Mouse (Mus musculus) hindbrain, embryonic 12.5 days (tissue): ENCODE data around the gene AC129217.1. TPM values are rescaled to one million over a fixed set of nuclear protein-coding genes. Genes with fewer than 3 reads are reported as not detected.

Experiments
- ATAC-seq: fragments of 200-750 bp; cut with Nextera tagmentation; 2 replicates; pipeline ENCODE4 v1.8.0; 2017; ENCODE audit warnings: moderate TSS enrichment; ENCODE audit not compliant: low FRiP score
- H3K27ac ChIP-seq: fragments of 300-500 bp; sonication (generic); 2 replicates; pipeline ENCODE4 v1.5.1; 2016; ENCODE audit warnings: mild to moderate bottlenecking
- H3K27me3 ChIP-seq: fragments of 300-500 bp; sonication (generic); 2 replicates; pipeline ENCODE4 v1.6.1; 2016; ENCODE audit warnings: mild to moderate bottlenecking
- H3K36me3 ChIP-seq: fragments of 300-500 bp; sonication (generic); 2 replicates; pipeline ENCODE4 v1.6.1; 2016; ENCODE audit warnings: mild to moderate bottlenecking
- H3K4me1 ChIP-seq: fragments of 300-500 bp; sonication (generic); 2 replicates; pipeline ENCODE4 v1.6.1; 2016
- H3K4me2 ChIP-seq: fragments of 300-500 bp; sonication (generic); replicated peaks from 2 replicates; pipeline ENCODE4 v1.6.1; 2016; ENCODE audit warnings: mild to moderate bottlenecking
- H3K4me3 ChIP-seq: fragments of 300-500 bp; sonication (generic); 2 replicates; pipeline ENCODE4 v1.5.1; 2016; ENCODE audit warnings: mild to moderate bottlenecking
- H3K9ac ChIP-seq: fragments of 300-500 bp; sonication (generic); 2 replicates; pipeline ENCODE4 v1.6.1; 2016; ENCODE audit warnings: mild to moderate bottlenecking, moderate library complexity
- H3K9me3 ChIP-seq: fragments of 300-500 bp; sonication (generic); replicated peaks from 2 replicates; pipeline ENCODE4 v1.6.1; 2016; ENCODE audit warnings: mild to moderate bottlenecking
- WGBS: fragments of 180-500 bp; shearing (Covaris S2); methylation state at CpG from one replicate; pipeline ENCODE4 v1.1.7; 2016; 5-methylcytosine and 5-hydroxymethylcytosine counted together
- polyA plus RNA-seq: library from polyadenylated mRNA; unstranded; fragments of >200 nt; fragmentation: Nextera tagmentation; extraction: Ambion mirVana; gene quantifications from 2 replicates; pipeline ENCODE4 v1.2.1, GENCODE M21; 2016

Gene AC129217.1
- polyA plus RNA-seq, 1 experiment from 2014 or later = not detected

GRCm38 (mm10) chr19:8837251-8837791 lies 7.7 kb downstream of the AC129217.1 start, which contains the start of gene Bscl2:
Bscl2 (plus strand) TSS chr19:8837467.
- peak within 1 kb of the TSS; percentile 45 for H3K4me3 ChIP-seq

GRCm38 (mm10) chr19:8838041-8838730 lies 8.6 kb downstream of the AC129217.1 start:
- Histone ChIP-seq H3K4me2 (peak overlapping the region; percentile 75), H3K4me1 (peaks cover 29% of the 10 kb centered on the region), H3K9me3 (no peaks in the 10 kb centered on the region), H3K27ac (peak overlapping the region; percentile 98), H3K9ac (peak overlapping the region; percentile 84), H3K27me3 (no peaks in the 10 kb centered on the region), H3K4me3 (peak overlapping the region; percentile 45), H3K36me3 (peaks cover 40% of the 10 kb centered on the region)
- 16% methylated on average over 15 of the region's 15 CpGs for WGBS
- 0 out of 2 replicates have a peak, but pooled peaks have one; percentile 18 for ATAC-seq

More at GRCm38 (mm10) chr19:8837251-8837791, 7.7 kb downstream of the AC129217.1 start, which contains the start of gene Bscl2:
- H3K27me3 ChIP-seq = no peaks in the 10 kb centered on the region
- peak; percentile 76 for ATAC-seq
- peak within 1 kb of the TSS; percentile 98 for H3K27ac ChIP-seq
- peaks cover 42% of the 10 kb centered on the region for H3K36me3 ChIP-seq
- no peaks in the 10 kb centered on the region for H3K9me3 ChIP-seq
- H3K4me2 ChIP-seq = peak within 1 kb of the TSS; percentile 75
- peaks cover 29% of the 10 kb centered on the region for H3K4me1 ChIP-seq
- H3K9ac ChIP-seq = peak within 1 kb of the TSS; percentile 84
- WGBS = 1% methylated on average over 38 of the region's 38 CpGs

GRCm38 (mm10) chr19:8839103-8839907 lies 9.7 kb downstream of the AC129217.1 start, which contains the start of gene Gng3:
Gng3 (minus strand) TSS chr19:8839194.
- Histone ChIP-seq H3K4me3 (peak within 1 kb of the TSS; percentile 45), H3K36me3 (peaks cover 32% of the 10 kb centered on the region), H3K27ac (peak within 1 kb of the TSS; percentile 98), H3K27me3 (no peaks in the 10 kb centered on the region), H3K9ac (peak within 1 kb of the TSS; percentile 84), H3K4me2 (peak within 1 kb of the TSS; percentile 75), H3K4me1 (peaks cover 29% of the 10 kb centered on the region), H3K9me3 (no peaks in the 10 kb centered on the region)
- WGBS = 41% methylated on average over 11 of the region's 11 CpGs
- peak; percentile 90 for ATAC-seq

- WGBS = 16% methylated on average over 29 of the region's 29 CpGs
- Histone ChIP-seq H3K27me3 (no peaks in the 10 kb centered on the region), H3K4me1 (peaks cover 29% of the 10 kb centered on the region)
These were observed 10.6 kb downstream of the AC129217.1 start for GRCm38 (mm10) chr19:8839908-8840791.

GRCm38 (mm10) chr19:8841012-8841411 lies 11.4 kb downstream of the AC129217.1 start:
- peaks cover 29% of the 10 kb centered on the region for H3K4me1 ChIP-seq
- peak overlapping the region; percentile 75 for H3K4me2 ChIP-seq
- peak overlapping the region; percentile 45 for H3K4me3 ChIP-seq
- H3K9ac ChIP-seq = peak overlapping the region; percentile 84
- H3K36me3 ChIP-seq = peaks cover 24% of the 10 kb centered on the region
- ATAC-seq = no peak
- 90% methylated on average over 7 of the region's 7 CpGs for WGBS
- no peaks in the 10 kb centered on the region for H3K9me3 ChIP-seq
- no peaks in the 10 kb centered on the region for H3K27me3 ChIP-seq
- H3K27ac ChIP-seq = peak overlapping the region; percentile 98

More at GRCm38 (mm10) chr19:8839908-8840791, 10.6 kb downstream of the AC129217.1 start:
- H3K4me2 ChIP-seq = peak overlapping the region; percentile 75
- ATAC-seq = peak; percentile 34
- H3K4me3 ChIP-seq = peak overlapping the region; percentile 45
- H3K36me3 ChIP-seq = peaks cover 25% of the 10 kb centered on the region
- H3K9me3 ChIP-seq = no peaks in the 10 kb centered on the region
- peak overlapping the region; percentile 84 for H3K9ac ChIP-seq
- H3K27ac ChIP-seq = peak overlapping the region; percentile 98

DNA sequence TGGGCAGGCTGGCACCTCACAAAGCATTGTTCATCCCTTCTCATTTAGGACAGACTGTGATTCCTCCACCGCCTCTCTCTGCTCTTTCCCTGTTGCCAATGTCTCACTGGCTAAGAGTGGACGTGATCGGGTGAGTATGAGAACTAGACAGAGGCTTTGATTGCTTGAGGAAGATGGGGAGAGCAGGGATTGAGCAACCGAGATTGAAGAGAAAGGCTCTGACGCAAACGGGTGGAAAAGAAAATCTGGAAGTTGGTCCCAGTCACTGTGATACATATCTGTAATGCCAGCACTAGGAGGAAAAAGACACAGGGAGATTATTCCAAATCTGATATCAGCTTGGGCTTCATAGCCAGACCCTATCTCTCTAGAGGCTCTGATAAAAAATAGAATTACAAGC lies 13.4 kb downstream of the AC129217.1 start:
- 87% methylated on average over 6 of the region's 6 CpGs for WGBS
- Histone ChIP-seq H3K36me3 (peaks cover 39% of the 10 kb centered on the region), H3K27ac (no peak overlapping the region), H3K9me3 (no peaks in the 10 kb centered on the region), H3K27me3 (no peaks in the 10 kb centered on the region), H3K4me2 (no peak overlapping the region), H3K9ac (0 out of 2 replicates have a peak overlapping the region, but pooled peaks have one; percentile 1), H3K4me3 (no peak overlapping the region), H3K4me1 (peaks cover 26% of the 10 kb centered on the region)
- ATAC-seq = no peak

DNA sequence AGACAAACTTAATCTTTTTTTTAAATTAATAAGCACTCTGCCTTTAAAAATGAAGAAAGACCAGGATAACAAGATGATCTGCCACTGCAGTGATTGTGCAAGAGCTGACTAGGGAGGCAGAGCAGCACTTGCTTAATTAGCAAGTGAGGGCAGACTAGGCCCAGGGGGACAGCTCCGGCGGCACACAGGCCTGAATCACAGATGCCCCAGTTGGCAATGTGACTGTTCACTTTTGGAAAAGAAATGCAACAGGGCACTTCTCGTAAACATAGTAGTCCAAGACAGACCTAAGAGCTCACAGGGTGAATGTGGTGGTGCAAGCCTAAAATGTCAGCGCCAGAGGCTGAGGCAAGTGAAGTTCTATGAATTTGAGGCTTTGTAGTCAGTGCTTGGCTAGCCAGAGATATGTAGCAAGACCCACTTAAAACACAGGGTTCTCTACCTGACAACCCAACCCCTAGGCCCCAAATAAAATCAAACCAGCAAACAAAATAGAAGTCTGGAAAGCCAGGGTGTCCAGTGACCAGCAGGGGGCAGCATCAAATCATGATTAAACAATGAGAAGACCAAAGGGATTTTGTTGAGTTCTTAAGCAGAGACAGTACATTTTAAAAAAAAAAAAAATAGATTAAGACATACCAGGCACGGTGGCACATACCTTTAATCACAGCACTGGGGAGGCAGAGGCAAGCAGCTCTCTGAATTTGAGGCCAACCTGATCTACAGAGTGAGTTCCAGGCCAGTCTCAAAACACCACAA lies 15.0 kb downstream of the AC129217.1 start:
- 63% methylated on average over 5 of the region's 5 CpGs for WGBS
- H3K4me3 ChIP-seq = no peak overlapping the region
- H3K4me1 ChIP-seq = peaks cover 20% of the 10 kb centered on the region
- peaks cover 48% of the 10 kb centered on the region for H3K36me3 ChIP-seq
- no peaks in the 10 kb centered on the region for H3K27me3 ChIP-seq
- no peak overlapping the region for H3K27ac ChIP-seq
- H3K4me2 ChIP-seq = no peak overlapping the region
- no peak overlapping the region for H3K9ac ChIP-seq
- no peak for ATAC-seq
- no peaks in the 10 kb centered on the region for H3K9me3 ChIP-seq

DNA sequence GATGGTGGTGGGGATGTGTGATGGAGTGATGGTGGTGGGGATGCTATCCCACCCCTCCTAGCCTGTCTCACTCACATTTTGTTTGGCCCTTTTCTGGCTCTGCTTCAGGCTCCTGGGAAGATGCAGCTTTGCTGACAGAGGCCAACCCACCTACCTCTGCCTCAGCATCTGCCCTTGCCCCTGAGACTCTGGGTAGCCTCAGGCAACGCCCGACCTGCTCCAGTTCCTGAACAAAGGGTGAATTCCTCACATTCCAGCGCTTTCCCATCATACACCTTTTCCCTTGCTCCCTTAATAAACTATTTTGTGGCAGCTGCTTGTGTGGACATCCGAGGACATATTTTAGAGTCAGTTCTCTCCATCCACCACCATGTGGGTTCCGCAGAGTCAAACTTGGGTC lies 18.8 kb downstream of the AC129217.1 start:
- WGBS = 81% methylated on average over 5 of the region's 5 CpGs
- no peak overlapping the region for H3K27ac ChIP-seq
- no peaks in the 10 kb centered on the region for H3K4me1 ChIP-seq
- no peaks in the 10 kb centered on the region for H3K27me3 ChIP-seq
- peaks cover 34% of the 10 kb centered on the region for H3K36me3 ChIP-seq
- no peaks in the 10 kb centered on the region for H3K9me3 ChIP-seq
- H3K4me3 ChIP-seq = no peak overlapping the region
- H3K4me2 ChIP-seq = no peak overlapping the region
- no peak overlapping the region for H3K9ac ChIP-seq
- no peak for ATAC-seq

DNA sequence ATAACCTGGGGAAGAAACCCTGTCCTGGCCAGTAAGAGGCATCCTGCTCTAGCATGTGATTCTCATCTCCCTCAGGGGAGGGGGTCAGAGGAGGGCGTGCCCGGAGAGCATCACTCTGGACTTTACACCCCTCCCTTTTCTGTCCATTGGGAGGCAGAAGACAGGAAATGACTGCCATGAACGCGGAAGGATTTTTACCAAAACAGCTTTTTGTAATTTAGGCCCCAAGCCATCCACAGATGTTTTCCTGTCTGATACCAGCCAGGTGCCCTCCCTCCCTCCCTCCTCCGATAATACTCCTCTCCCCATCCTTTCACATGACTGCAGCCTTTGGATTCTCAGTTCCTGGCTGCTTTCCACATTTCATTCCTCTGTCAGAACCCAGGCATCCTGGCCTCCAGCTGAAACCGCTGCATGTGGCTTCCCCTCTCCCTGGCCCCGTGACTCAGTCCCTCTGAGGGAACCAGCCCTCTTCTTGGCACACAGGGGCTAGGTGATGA lies 20.9 kb downstream of the AC129217.1 start, which contains the start of gene Lrrn4cl:
TSS of gene Lrrn4cl (plus strand) at position 367 of the 500 bp plus-strand sequence.
- H3K27ac ChIP-seq = 0 out of 2 replicates have a peak within 1 kb of the TSS, but pooled peaks have one; percentile 5

DNA sequence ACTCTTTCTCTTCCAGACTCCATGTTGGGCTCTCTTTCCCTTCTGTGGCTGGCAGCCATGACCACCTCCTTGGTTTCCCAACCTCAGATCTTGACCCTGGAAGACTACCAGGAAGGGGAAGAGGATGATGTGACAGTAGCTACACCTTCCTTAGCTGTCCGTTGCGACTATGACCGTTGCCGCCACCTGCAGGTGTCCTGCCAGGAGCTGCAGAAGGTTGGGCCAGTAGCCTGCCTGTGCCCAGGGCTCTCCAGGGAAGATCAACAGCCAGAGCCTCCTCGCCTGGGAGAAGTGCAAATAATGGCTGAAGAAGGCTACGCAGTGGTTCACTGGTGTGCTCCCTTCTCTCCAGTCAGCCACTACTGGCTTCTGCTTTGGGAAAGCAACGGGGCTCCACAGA lies 22.1 kb downstream of the AC129217.1 start:
- Histone ChIP-seq H3K9me3 (no peaks in the 10 kb centered on the region), H3K4me1 (no peaks in the 10 kb centered on the region), H3K4me3 (no peak overlapping the region), H3K27ac (no peak overlapping the region), H3K4me2 (no peak overlapping the region), H3K27me3 (no peaks in the 10 kb centered on the region), H3K9ac (no peak overlapping the region), H3K36me3 (peaks cover 22% of the 10 kb centered on the region)
- WGBS = 48% methylated on average over 7 of the region's 7 CpGs
- no peak for ATAC-seq

More for the DNA sequence above, 20.9 kb downstream of the AC129217.1 start, which contains the start of gene Lrrn4cl:
- WGBS = 29% methylated on average over 7 of the region's 7 CpGs
- H3K4me2 ChIP-seq = no peak within 1 kb of the TSS
- H3K9ac ChIP-seq = peak within 1 kb of the TSS; percentile 27; the same call in 1 of the 2 replicates
- H3K4me1 ChIP-seq = no peaks in the 10 kb centered on the region
- peaks cover 34% of the 10 kb centered on the region for H3K36me3 ChIP-seq
- no peaks in the 10 kb centered on the region for H3K27me3 ChIP-seq
- no peaks in the 10 kb centered on the region for H3K9me3 ChIP-seq
- no peak for ATAC-seq
- no peak within 1 kb of the TSS for H3K4me3 ChIP-seq
